Mouse (Mus musculus) limb, embryonic 12.5 days (tissue): Measurements from ENCODE around the gene Eef1akmt4. TPM values are rescaled to one million over a fixed set of nuclear protein-coding genes. Genes with fewer than 3 reads are reported as not detected.

Experiments used
- ATAC-seq: fragments of 200-750 bp; cut with Nextera tagmentation; 2 replicates; pipeline ENCODE4 v1.8.0; 2017; ENCODE audit warnings: low read depth, moderate TSS enrichment; ENCODE audit not compliant: insufficient number of reproducible peaks, insufficient read depth, low FRiP score, low TSS enrichment
- H3K27ac ChIP-seq: fragments of 300-500 bp; sonication (generic); 2 replicates; pipeline ENCODE4 v1.5.1; 2016; ENCODE audit warnings: mild to moderate bottlenecking, moderate library complexity
- H3K27me3 ChIP-seq: fragments of 300-500 bp; sonication (generic); 2 replicates; pipeline ENCODE4 v1.6.1; 2016; ENCODE audit warnings: mild to moderate bottlenecking, moderate library complexity
- H3K36me3 ChIP-seq: fragments of 300-500 bp; sonication (generic); 2 replicates; pipeline ENCODE4 v1.6.1; 2016; ENCODE audit warnings: mild to moderate bottlenecking, moderate library complexity
- H3K4me1 ChIP-seq: fragments of 300-500 bp; sonication (generic); replicated peaks from 2 replicates; pipeline ENCODE4 v1.6.1; 2016
- H3K4me2 ChIP-seq: fragments of 300-500 bp; sonication (generic); 2 replicates; pipeline ENCODE4 v1.6.1; 2016; ENCODE audit warnings: mild to moderate bottlenecking, moderate library complexity
- H3K4me3 ChIP-seq: fragments of 300-500 bp; sonication (generic); replicated peaks from 2 replicates; pipeline ENCODE4 v1.5.1; 2016; ENCODE audit warnings: mild to moderate bottlenecking
- H3K9ac ChIP-seq: fragments of 300-500 bp; sonication (generic); replicated peaks from 2 replicates; pipeline ENCODE4 v1.6.1; 2016; ENCODE audit warnings: mild to moderate bottlenecking, moderate library complexity
- H3K9me3 ChIP-seq: fragments of 300-500 bp; sonication (generic); 2 replicates; pipeline ENCODE4 v1.6.1; 2016; ENCODE audit warnings: mild to moderate bottlenecking, moderate library complexity
- WGBS: fragments of 180-500 bp; shearing (Covaris S2); methylation state at CpG from one replicate; pipeline ENCODE4 v1.1.7; 2016; 5-methylcytosine and 5-hydroxymethylcytosine counted together
- polyA plus RNA-seq: library from polyadenylated mRNA; unstranded; fragments of >200 nt; fragmentation: Nextera tagmentation; extraction: Ambion mirVana; gene quantifications from 2 replicates; pipeline ENCODE4 v1.2.1, GENCODE M21; 2016

The Eef1akmt4 gene
- polyA plus RNA-seq, 1 experiment from 2014 or later: 32.7 TPM

- Histone ChIP-seq H3K4me3 (no peak overlapping the region), H3K27ac (no peak overlapping the region), H3K4me2 (no peak overlapping the region), H3K9ac (no peak overlapping the region), H3K4me1 (peaks cover 4% of the 10 kb centered on the region), H3K27me3 (no peaks in the 10 kb centered on the region), H3K36me3 (peaks cover 45% of the 10 kb centered on the region), H3K9me3 (no peaks in the 10 kb centered on the region)
- ATAC-seq: no peak
- WGBS: 75% methylated on average over 9 of the region's 9 CpGs
Measured at GRCm38 (mm10) chr16:20604705-20605104, 6.7 kb upstream of the Eef1akmt4 start.

DNA sequence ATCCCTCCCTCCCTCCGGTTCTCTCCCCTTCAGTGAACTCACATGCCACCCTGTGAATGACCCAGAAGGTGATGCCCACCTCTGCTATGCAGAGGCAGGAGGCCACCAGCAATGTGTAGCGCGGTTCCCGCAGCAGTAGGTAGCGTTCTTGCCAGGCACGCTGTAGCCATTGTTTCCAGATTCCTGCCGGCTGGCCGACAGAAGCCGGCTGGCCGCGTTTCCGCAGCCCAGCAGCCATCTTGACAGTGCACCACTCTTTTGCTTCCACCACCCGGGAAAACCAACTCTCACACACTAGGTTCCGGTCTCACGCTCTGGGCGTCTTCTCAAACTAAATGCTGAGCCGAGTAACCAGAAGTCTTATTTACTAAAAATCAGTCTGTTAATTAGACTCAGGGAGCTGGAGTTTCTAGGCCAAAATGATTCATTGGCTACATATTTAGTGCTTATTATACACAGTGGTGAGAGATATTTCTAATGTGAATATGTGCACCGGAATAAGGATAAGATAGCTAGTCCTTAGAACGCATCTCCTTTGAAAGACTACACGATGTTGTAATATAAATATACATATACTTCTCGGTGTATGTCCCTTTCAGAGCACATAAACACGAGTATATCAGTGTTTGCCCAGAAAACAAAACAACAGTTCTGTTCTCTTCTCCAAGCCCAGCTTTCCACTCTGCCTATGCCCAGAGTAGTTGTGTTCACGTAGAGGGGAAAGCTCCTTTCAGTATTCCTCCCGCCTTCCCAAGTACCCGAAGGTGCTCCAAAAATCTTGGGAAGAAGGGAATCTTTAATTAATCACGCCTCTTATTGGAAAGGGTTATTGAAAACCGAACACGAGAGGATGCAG is 664 bp upstream of the Eef1akmt4 start:
- Histone ChIP-seq H3K4me2 (peak overlapping the region; percentile 80), H3K9me3 (no peaks in the 10 kb centered on the region), H3K36me3 (peaks cover 25% of the 10 kb centered on the region), H3K9ac (peak overlapping the region; percentile 79), H3K27ac (peak overlapping the region; percentile 78), H3K4me1 (peaks cover 18% of the 10 kb centered on the region), H3K4me3 (peak overlapping the region; percentile 88), H3K27me3 (no peaks in the 10 kb centered on the region)
- WGBS: under 1% methylated on average over 28 of the region's 28 CpGs
- ATAC-seq: peak; percentile 41

DNA sequence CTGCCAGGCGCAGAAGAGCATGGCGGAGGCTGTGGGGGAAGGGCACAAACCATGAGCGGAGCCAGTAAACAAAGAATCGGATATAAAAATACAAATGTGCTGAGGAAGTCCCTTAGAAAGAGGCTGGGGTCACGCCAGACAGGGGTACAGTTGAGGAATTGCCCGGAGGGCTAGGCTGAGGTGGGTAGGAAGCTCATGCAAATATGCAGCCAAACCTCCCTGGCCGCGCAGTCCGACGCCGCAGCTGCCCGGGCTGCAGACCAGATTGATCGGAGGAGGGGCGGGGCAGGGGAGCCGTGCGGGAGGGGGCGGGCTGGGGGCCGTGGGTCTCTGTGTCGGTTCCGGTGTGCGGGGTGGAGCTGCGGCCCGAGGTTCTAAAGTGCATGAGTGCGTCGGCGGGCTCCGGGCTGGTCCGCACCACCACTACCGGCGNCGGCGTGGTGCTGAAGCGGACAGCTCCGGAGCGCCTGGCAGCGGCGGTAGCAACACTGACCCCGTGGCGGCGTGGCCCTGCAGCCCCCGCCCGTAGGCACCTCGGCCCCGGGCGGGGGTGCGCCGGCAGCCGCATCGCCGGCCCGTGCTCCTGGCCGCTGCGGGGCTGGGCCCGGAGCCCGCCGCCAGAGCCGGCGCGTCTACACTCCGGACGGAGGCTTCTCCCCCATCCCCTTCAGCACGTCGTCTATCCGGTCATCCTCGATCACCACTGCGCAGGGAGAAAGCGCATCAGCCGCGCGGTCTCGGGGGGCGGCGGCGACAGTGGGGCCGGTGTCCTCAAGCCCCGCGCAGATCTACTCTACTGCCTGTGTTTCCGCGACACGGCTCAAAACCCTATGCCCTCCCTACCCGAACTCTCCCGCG is 8.4 kb downstream of the Eef1akmt4 start:
- peak overlapping the region; percentile 98 for H3K4me2 ChIP-seq
- no peak overlapping the region; the same call in 1 of the 2 replicates for H3K9ac ChIP-seq
- H3K27me3 ChIP-seq: peaks cover 42% of the 10 kb centered on the region
- ATAC-seq: peak; percentile 39; the same call in 1 of the 2 replicates
- H3K4me1 ChIP-seq: peaks cover 29% of the 10 kb centered on the region
- H3K27ac ChIP-seq: no peak overlapping the region
- H3K9me3 ChIP-seq: no peaks in the 10 kb centered on the region
- peak overlapping the region; percentile 76 for H3K4me3 ChIP-seq
- WGBS: 2% methylated on average over 69 of the region's 83 CpGs
- peaks cover 7% of the 10 kb centered on the region; the same call in 1 of the 2 replicates for H3K36me3 ChIP-seq

DNA sequence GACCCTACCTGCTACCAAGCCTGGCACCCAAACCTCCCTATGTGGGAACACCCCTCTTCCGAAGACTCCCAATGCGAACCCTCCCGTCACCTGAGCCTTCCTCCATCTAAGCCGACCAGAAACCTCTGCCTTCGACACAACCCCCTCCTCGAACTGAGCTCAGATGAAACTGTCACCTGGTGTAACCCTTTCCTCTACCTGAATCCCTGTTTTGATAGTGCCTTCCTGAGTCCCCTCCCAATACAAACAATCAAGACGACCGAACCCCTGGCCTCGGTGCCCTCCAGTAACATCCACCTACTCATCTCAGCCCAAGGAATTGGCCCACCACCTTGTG is 9.0 kb downstream of the Eef1akmt4 start:
- peaks cover 42% of the 10 kb centered on the region for H3K27me3 ChIP-seq
- WGBS: under 1% methylated on average over 9 of the region's 9 CpGs
- no peak overlapping the region for H3K9ac ChIP-seq
- no peak overlapping the region for H3K27ac ChIP-seq
- peak overlapping the region; percentile 98 for H3K4me2 ChIP-seq
- H3K36me3 ChIP-seq: peaks cover 7% of the 10 kb centered on the region; the same call in 1 of the 2 replicates
- peaks cover 29% of the 10 kb centered on the region for H3K4me1 ChIP-seq
- no peak for ATAC-seq
- H3K4me3 ChIP-seq: peak overlapping the region; percentile 76
- no peaks in the 10 kb centered on the region for H3K9me3 ChIP-seq

DNA sequence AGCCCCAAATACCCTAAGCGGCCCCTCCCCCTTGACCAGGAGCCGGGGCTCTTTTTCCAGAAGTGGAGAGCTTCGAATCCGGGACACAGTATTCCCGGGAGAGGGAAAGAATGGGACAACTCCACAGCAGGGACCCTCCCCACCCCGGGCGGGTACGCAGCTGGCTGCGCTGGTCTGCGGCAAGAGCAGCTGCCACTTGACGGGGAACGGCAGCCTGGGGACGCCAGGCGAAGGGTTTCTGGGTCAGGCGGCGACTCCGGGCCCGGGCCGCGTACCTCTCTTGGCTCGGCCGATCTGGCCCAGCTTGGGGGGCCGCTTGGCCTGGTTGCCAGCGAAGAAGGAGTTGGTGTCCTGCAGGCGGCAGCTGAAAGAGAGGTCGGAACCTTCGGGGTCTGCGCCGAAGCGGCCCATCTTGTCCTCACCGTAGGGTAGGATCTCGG is 9.4 kb downstream of the Eef1akmt4 start:
- peak overlapping the region; percentile 76 for H3K4me3 ChIP-seq
- H3K27me3 ChIP-seq: peaks cover 42% of the 10 kb centered on the region
- ATAC-seq: no peak; the same call in 1 of the 2 replicates
- H3K36me3 ChIP-seq: peaks cover 7% of the 10 kb centered on the region; the same call in 1 of the 2 replicates
- no peaks in the 10 kb centered on the region for H3K9me3 ChIP-seq
- H3K4me1 ChIP-seq: peaks cover 29% of the 10 kb centered on the region
- peak overlapping the region; percentile 98 for H3K4me2 ChIP-seq
- no peak overlapping the region for H3K27ac ChIP-seq
- under 1% methylated on average over 32 of the region's 32 CpGs for WGBS
- H3K9ac ChIP-seq: peak overlapping the region; percentile 63

DNA sequence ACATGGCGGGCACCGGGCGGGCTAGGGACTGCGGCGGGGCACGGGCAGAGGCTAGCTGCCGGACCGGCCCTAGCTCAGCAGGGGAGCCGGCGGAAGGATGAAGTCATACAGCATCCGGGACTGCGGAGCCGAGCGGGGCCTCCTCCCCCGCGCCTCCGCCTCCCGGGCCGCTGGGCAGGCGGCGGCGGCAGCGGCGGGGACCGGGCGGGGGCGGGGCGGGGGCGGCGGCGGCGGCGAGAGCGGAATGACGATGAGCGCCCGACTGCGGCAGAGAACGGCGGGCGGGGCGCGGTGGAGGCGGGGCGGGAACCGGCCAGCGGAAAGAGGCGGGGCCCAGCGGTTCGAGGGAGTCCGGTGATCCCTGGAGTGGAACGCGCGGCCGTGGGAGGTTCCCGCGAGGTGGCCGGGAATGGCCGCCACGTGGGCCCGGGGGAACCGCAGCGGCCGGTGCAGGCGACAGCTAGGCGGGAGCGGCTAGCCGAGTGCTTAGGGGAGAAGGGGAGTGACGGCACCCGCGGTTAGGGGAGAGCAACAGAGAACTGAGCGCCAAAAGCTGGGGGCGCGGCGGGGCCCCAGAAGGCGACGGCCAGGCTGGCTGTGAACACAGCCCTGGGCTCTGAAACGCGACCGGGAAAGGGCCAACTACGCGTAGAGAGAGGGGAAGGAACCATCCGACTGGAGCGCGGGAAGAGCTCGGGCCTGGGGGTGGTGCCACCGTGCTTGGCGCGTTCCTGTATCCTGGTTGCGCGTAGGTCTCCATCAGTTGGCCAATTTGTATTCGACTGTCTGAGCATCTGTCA is 10.0 kb downstream of the Eef1akmt4 start, which contains the start of gene Camk2n2:
Gene Camk2n2 (minus strand): TSS at position 97 of the 800 bp plus-strand sequence.
- peaks cover 43% of the 10 kb centered on the region for H3K27me3 ChIP-seq
- H3K4me3 ChIP-seq: peak within 1 kb of the TSS; percentile 76
- H3K9me3 ChIP-seq: no peaks in the 10 kb centered on the region
- peaks cover 29% of the 10 kb centered on the region for H3K4me1 ChIP-seq
- peak; percentile 22; the same call in 1 of the 2 replicates for ATAC-seq
- H3K36me3 ChIP-seq: peaks cover 7% of the 10 kb centered on the region; the same call in 1 of the 2 replicates
- H3K27ac ChIP-seq: peak within 1 kb of the TSS; percentile 45
- peak within 1 kb of the TSS; percentile 63 for H3K9ac ChIP-seq
- peak within 1 kb of the TSS; percentile 98 for H3K4me2 ChIP-seq
- 1% methylated on average over 65 of the region's 92 CpGs for WGBS

DNA sequence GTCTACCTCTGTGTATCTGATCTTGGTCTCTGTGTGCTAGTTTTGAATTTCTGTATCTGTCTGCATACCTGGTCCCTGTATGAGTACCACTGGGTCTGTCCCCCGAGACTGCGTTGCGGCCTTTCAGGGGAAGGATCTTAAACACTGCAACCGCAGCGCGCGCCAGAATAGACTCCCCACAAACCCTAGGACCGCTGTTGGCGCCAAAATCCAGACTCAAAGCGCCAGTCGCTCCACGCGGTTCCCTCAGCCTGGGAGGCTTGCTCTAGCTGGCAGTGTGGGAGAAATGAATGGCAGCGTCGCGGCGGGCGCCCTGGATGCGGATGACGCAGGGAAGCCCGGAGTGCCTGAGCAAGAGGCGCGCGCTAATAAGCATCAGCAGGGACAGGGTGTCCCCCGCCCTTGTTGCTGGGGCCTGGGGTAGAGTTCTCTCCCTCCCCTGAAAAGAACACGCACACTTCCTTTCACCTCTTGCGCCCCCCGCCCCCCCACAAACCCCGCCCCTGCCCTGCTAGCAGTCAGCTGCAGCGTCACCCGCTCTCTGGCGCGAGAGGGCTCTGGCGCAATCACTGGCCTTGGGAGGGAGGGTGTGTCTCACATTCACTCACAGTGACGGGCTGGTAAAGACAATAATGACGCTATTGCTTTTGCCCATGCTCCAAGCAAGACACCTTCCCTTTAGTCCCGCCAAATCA is 10.7 kb downstream of the Eef1akmt4 start:
- H3K4me1 ChIP-seq: peaks cover 29% of the 10 kb centered on the region
- peak; percentile 44 for ATAC-seq
- peak overlapping the region; percentile 76 for H3K4me3 ChIP-seq
- H3K9ac ChIP-seq: peak overlapping the region; percentile 63
- H3K9me3 ChIP-seq: no peaks in the 10 kb centered on the region
- peak overlapping the region; percentile 45; the same call in 1 of the 2 replicates for H3K27ac ChIP-seq
- peaks cover 49% of the 10 kb centered on the region for H3K27me3 ChIP-seq
- WGBS: under 1% methylated on average over 36 of the region's 37 CpGs
- peak overlapping the region; percentile 98 for H3K4me2 ChIP-seq
- H3K36me3 ChIP-seq: peaks cover 7% of the 10 kb centered on the region; the same call in 1 of the 2 replicates

DNA sequence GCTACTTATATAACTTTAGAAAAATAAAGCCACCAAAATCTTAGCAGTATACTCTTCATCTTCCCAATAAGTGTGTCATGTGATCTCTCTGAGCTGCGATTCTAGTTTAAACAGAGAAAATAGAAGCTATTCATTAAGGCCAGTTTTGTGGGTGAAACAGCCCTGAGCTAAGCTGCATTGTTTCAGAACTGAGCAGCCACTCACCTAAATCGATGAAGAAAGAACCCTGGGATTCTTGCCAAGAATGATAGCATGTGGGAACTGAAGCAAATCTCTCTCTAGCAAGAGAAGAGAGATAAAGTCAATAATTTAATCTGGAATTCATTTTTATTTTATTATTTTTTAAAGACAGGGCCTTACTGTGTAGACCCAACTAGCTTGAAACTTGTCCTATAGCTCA is 11.8 kb downstream of the Eef1akmt4 start:
- H3K4me1 ChIP-seq: peaks cover 29% of the 10 kb centered on the region
- H3K9me3 ChIP-seq: no peaks in the 10 kb centered on the region
- no peak overlapping the region for H3K4me2 ChIP-seq
- WGBS: 67% methylated on average over 2 of the region's 2 CpGs
- H3K9ac ChIP-seq: no peak overlapping the region
- ATAC-seq: no peak
- peaks cover 5% of the 10 kb centered on the region; the same call in 1 of the 2 replicates for H3K36me3 ChIP-seq
- no peak overlapping the region for H3K4me3 ChIP-seq
- H3K27me3 ChIP-seq: peaks cover 50% of the 10 kb centered on the region
- H3K27ac ChIP-seq: no peak overlapping the region

GRCm38 (mm10) chr16:20628871-20629391 is 17.5 kb downstream of the Eef1akmt4 start:
- Histone ChIP-seq H3K4me1 (peaks cover 16% of the 10 kb centered on the region; the same call in 1 of the 2 replicates), H3K36me3 (no peaks in the 10 kb centered on the region), H3K4me3 (0 out of 2 replicates have a peak overlapping the region, but pooled peaks have one; percentile 65), H3K27ac (no peak overlapping the region), H3K4me2 (peak overlapping the region; percentile 93), H3K9me3 (no peaks in the 10 kb centered on the region), H3K9ac (no peak overlapping the region), H3K27me3 (peaks cover 33% of the 10 kb centered on the region)
- no peak for ATAC-seq
- 44% methylated on average over 11 of the region's 11 CpGs for WGBS
